Mouse (Mus musculus) kidney, embryonic 14.5 days (tissue): ENCODE results near the gene Rnf168. TPM values are rescaled to one million over a fixed set of nuclear protein-coding genes. Genes with fewer than 3 reads are reported as not detected.

ENCODE experiments used
- ATAC-seq: fragments of 200-750 bp; cut with Nextera tagmentation; 2 replicates; pipeline ENCODE4 v1.8.0; 2017; ENCODE audit warnings: moderate number of reproducible peaks, mild to moderate bottlenecking, moderate TSS enrichment, moderate library complexity; ENCODE audit not compliant: low FRiP score, low TSS enrichment
- H3K27ac ChIP-seq: fragments of 300-500 bp; sonication (generic); 2 replicates; pipeline ENCODE4 v1.5.1; 2014; ENCODE audit warnings: low read depth, mild to moderate bottlenecking, low read length, moderate library complexity, mixed read lengths
- H3K27me3 ChIP-seq: fragments of 300-500 bp; sonication (generic); 2 replicates; pipeline ENCODE4 v1.6.1; 2014; ENCODE audit warnings: mild to moderate bottlenecking, low read length; ENCODE audit not compliant: control insufficient read depth, insufficient read depth
- H3K36me3 ChIP-seq: fragments of 300-500 bp; sonication (generic); 2 replicates; pipeline ENCODE4 v1.6.1; 2014; ENCODE audit warnings: low read length, mixed read lengths; ENCODE audit not compliant: control insufficient read depth, insufficient read depth
- H3K4me1 ChIP-seq: fragments of 300-500 bp; sonication (generic); 2 replicates; pipeline ENCODE4 v1.6.1; 2014; ENCODE audit warnings: low read length, mixed read lengths; ENCODE audit not compliant: control insufficient read depth, insufficient read depth
- H3K4me2 ChIP-seq: fragments of 300-500 bp; sonication (generic); replicated peaks from 2 replicates; pipeline ENCODE4 v1.6.1; 2014; ENCODE audit warnings: low read depth, mild to moderate bottlenecking, low read length
- H3K4me3 ChIP-seq: fragments of 300-500 bp; sonication (generic); 2 replicates; pipeline ENCODE4 v1.5.1; 2014; ENCODE audit warnings: mild to moderate bottlenecking, low read length
- H3K9ac ChIP-seq: fragments of 300-500 bp; sonication (generic); 2 replicates; pipeline ENCODE4 v1.6.1; 2014; ENCODE audit warnings: low read depth, mild to moderate bottlenecking, low read length, moderate library complexity
- H3K9me3 ChIP-seq: fragments of 300-500 bp; sonication (generic); 2 replicates; pipeline ENCODE4 v1.6.1; 2016; ENCODE audit warnings: low read length; ENCODE audit not compliant: control insufficient read depth
- WGBS: fragments of 180-500 bp; shearing (Covaris S2); extraction: QIAGEN DNeasy Blood & Tissue Kit; methylation state at CpG from one replicate; pipeline ENCODE4 v1.1.7; 2014; 5-methylcytosine and 5-hydroxymethylcytosine counted together
- polyA plus RNA-seq: library from polyadenylated mRNA; unstranded; fragments of >200 nt; fragmentation: Nextera tagmentation; extraction: Ambion mirVana; gene quantifications from 2 replicates; pipeline ENCODE4 v1.2.1, GENCODE M21; 2014

The Rnf168 gene
- polyA plus RNA-seq, 1 experiment from 2014 or later = 32.6 TPM

- H3K4me3 ChIP-seq = peak overlapping the region; percentile 80
- H3K27ac ChIP-seq = peak overlapping the region; percentile 96
- H3K9me3 ChIP-seq = no peaks in the 10 kb centered on the region
- peak overlapping the region; percentile 97 for H3K9ac ChIP-seq
- H3K4me2 ChIP-seq = peak overlapping the region; percentile 36
- WGBS = 0% methylated on average over 52 of the region's 54 CpGs
- H3K36me3 ChIP-seq = no peaks in the 10 kb centered on the region
- peaks cover 4% of the 10 kb centered on the region; the same call in 1 of the 2 replicates for H3K4me1 ChIP-seq
- H3K27me3 ChIP-seq = no peaks in the 10 kb centered on the region
- peak; percentile 71 for ATAC-seq
Observed at GRCm38 (mm10) chr16:32332556-32333511, 55.6 kb downstream of the Rnf168 start.

- ATAC-seq = no peak
Observed at GRCm38 (mm10) chr16:32335146-32335545, 57.9 kb downstream of the Rnf168 start.

GRCm38 (mm10) chr16:32336026-32336780, 58.9 kb downstream of the Rnf168 start:
- no peak overlapping the region for H3K27ac ChIP-seq
- no peaks in the 10 kb centered on the region for H3K27me3 ChIP-seq
- WGBS = 59% methylated on average over 7 of the region's 7 CpGs

More at GRCm38 (mm10) chr16:32335146-32335545, 57.9 kb downstream of the Rnf168 start:
- 94% methylated on average over 5 of the region's 5 CpGs for WGBS
- H3K4me3 ChIP-seq = no peak overlapping the region
- H3K4me2 ChIP-seq = no peak overlapping the region
- no peak overlapping the region for H3K27ac ChIP-seq
- H3K36me3 ChIP-seq = no peaks in the 10 kb centered on the region
- no peaks in the 10 kb centered on the region for H3K9me3 ChIP-seq
- no peaks in the 10 kb centered on the region for H3K27me3 ChIP-seq
- H3K4me1 ChIP-seq = peaks cover 4% of the 10 kb centered on the region; the same call in 1 of the 2 replicates
- no peak overlapping the region for H3K9ac ChIP-seq

GRCm38 (mm10) chr16:32337001-32337400, 59.7 kb downstream of the Rnf168 start:
- H3K27ac ChIP-seq = no peak overlapping the region
- peaks cover 6% of the 10 kb centered on the region; the same call in 1 of the 2 replicates for H3K4me1 ChIP-seq
- H3K9me3 ChIP-seq = no peaks in the 10 kb centered on the region
- no peak overlapping the region for H3K9ac ChIP-seq
- H3K36me3 ChIP-seq = no peaks in the 10 kb centered on the region
- H3K27me3 ChIP-seq = no peaks in the 10 kb centered on the region
- H3K4me2 ChIP-seq = no peak overlapping the region
- ATAC-seq = no peak
- H3K4me3 ChIP-seq = no peak overlapping the region

More at GRCm38 (mm10) chr16:32336026-32336780, 58.9 kb downstream of the Rnf168 start:
- Histone ChIP-seq H3K36me3 (no peaks in the 10 kb centered on the region), H3K4me2 (no peak overlapping the region), H3K9me3 (no peaks in the 10 kb centered on the region), H3K4me3 (no peak overlapping the region), H3K9ac (no peak overlapping the region), H3K4me1 (peaks cover 6% of the 10 kb centered on the region; the same call in 1 of the 2 replicates)
- ATAC-seq = no peak

- Histone ChIP-seq H3K27ac (no peak overlapping the region), H3K36me3 (no peaks in the 10 kb centered on the region), H3K27me3 (no peaks in the 10 kb centered on the region), H3K4me3 (no peak overlapping the region), H3K9ac (no peak overlapping the region), H3K9me3 (no peaks in the 10 kb centered on the region), H3K4me1 (0 out of 2 replicates have a peak, but pooled peaks cover 3% of the 10 kb centered on the region), H3K4me2 (no peak overlapping the region)
- no peak for ATAC-seq
- WGBS = 85% methylated on average over 1 of the region's 1 CpGs
Observed at GRCm38 (mm10) chr16:32340451-32340850, 63.2 kb downstream of the Rnf168 start.

- Histone ChIP-seq H3K4me3 (no peak overlapping the region), H3K36me3 (no peaks in the 10 kb centered on the region), H3K4me1 (0 out of 2 replicates have a peak, but pooled peaks cover 2% of the 10 kb centered on the region), H3K9me3 (no peaks in the 10 kb centered on the region), H3K9ac (no peak overlapping the region), H3K27me3 (no peaks in the 10 kb centered on the region), H3K4me2 (no peak overlapping the region), H3K27ac (no peak overlapping the region)
- ATAC-seq = no peak
Observed at GRCm38 (mm10) chr16:32345521-32345920, 68.3 kb downstream of the Rnf168 start.

GRCm38 (mm10) chr16:32350776-32351175, 73.5 kb downstream of the Rnf168 start:
- WGBS = 86% methylated on average over 3 of the region's 3 CpGs
- Histone ChIP-seq H3K27me3 (no peaks in the 10 kb centered on the region), H3K9me3 (no peaks in the 10 kb centered on the region), H3K4me2 (no peak overlapping the region), H3K4me3 (no peak overlapping the region), H3K27ac (no peak overlapping the region), H3K36me3 (peaks cover 22% of the 10 kb centered on the region), H3K4me1 (no peaks in the 10 kb centered on the region), H3K9ac (no peak overlapping the region)
- no peak for ATAC-seq
